Mouse (Mus musculus) hindbrain, embryonic 12.5 days (tissue): Measurements from ENCODE around the gene Ust. TPM values are rescaled to one million over a fixed set of nuclear protein-coding genes. Genes with fewer than 3 reads are reported as not detected.

Experiments
- ATAC-seq: fragments of 200-750 bp; cut with Nextera tagmentation; 2 replicates; pipeline ENCODE4 v1.8.0; 2017; ENCODE audit warnings: moderate TSS enrichment; ENCODE audit not compliant: low FRiP score
- H3K27ac ChIP-seq: fragments of 300-500 bp; sonication (generic); 2 replicates; pipeline ENCODE4 v1.5.1; 2016; ENCODE audit warnings: mild to moderate bottlenecking
- H3K27me3 ChIP-seq: fragments of 300-500 bp; sonication (generic); 2 replicates; pipeline ENCODE4 v1.6.1; 2016; ENCODE audit warnings: mild to moderate bottlenecking
- H3K36me3 ChIP-seq: fragments of 300-500 bp; sonication (generic); 2 replicates; pipeline ENCODE4 v1.6.1; 2016; ENCODE audit warnings: mild to moderate bottlenecking
- H3K4me1 ChIP-seq: fragments of 300-500 bp; sonication (generic); 2 replicates; pipeline ENCODE4 v1.6.1; 2016
- H3K4me2 ChIP-seq: fragments of 300-500 bp; sonication (generic); replicated peaks from 2 replicates; pipeline ENCODE4 v1.6.1; 2016; ENCODE audit warnings: mild to moderate bottlenecking
- H3K4me3 ChIP-seq: fragments of 300-500 bp; sonication (generic); 2 replicates; pipeline ENCODE4 v1.5.1; 2016; ENCODE audit warnings: mild to moderate bottlenecking
- H3K9ac ChIP-seq: fragments of 300-500 bp; sonication (generic); 2 replicates; pipeline ENCODE4 v1.6.1; 2016; ENCODE audit warnings: mild to moderate bottlenecking, moderate library complexity
- H3K9me3 ChIP-seq: fragments of 300-500 bp; sonication (generic); replicated peaks from 2 replicates; pipeline ENCODE4 v1.6.1; 2016; ENCODE audit warnings: mild to moderate bottlenecking
- WGBS: fragments of 180-500 bp; shearing (Covaris S2); methylation state at CpG from one replicate; pipeline ENCODE4 v1.1.7; 2016; 5-methylcytosine and 5-hydroxymethylcytosine counted together
- polyA plus RNA-seq: library from polyadenylated mRNA; unstranded; fragments of >200 nt; fragmentation: Nextera tagmentation; extraction: Ambion mirVana; gene quantifications from 2 replicates; pipeline ENCODE4 v1.2.1, GENCODE M21; 2016

Ust gene
- polyA plus RNA-seq, 1 experiment from 2014 or later = 4.4 TPM

GRCm38 (mm10) chr10:8226650-8227049 lies 292.0 kb downstream of the Ust start:
- no peaks in the 10 kb centered on the region for H3K4me1 ChIP-seq
- H3K4me3 ChIP-seq = no peak overlapping the region
- H3K4me2 ChIP-seq = no peak overlapping the region
- 66% methylated on average over 3 of the region's 3 CpGs for WGBS
- H3K36me3 ChIP-seq = no peaks in the 10 kb centered on the region
- no peaks in the 10 kb centered on the region for H3K9me3 ChIP-seq
- ATAC-seq = no peak
- no peak overlapping the region for H3K9ac ChIP-seq
- H3K27me3 ChIP-seq = no peaks in the 10 kb centered on the region
- no peak overlapping the region for H3K27ac ChIP-seq

GRCm38 (mm10) chr10:8224641-8225040 lies 294.0 kb downstream of the Ust start:
- 83% methylated on average over 2 of the region's 2 CpGs for WGBS
- no peak overlapping the region for H3K4me3 ChIP-seq

GRCm38 (mm10) chr10:8224046-8224445 lies 294.6 kb downstream of the Ust start:
- Histone ChIP-seq H3K9ac (no peak overlapping the region), H3K4me3 (no peak overlapping the region), H3K9me3 (no peaks in the 10 kb centered on the region), H3K36me3 (no peaks in the 10 kb centered on the region), H3K4me1 (no peaks in the 10 kb centered on the region), H3K27me3 (no peaks in the 10 kb centered on the region), H3K4me2 (no peak overlapping the region), H3K27ac (no peak overlapping the region)
- 74% methylated on average over 8 of the region's 8 CpGs for WGBS
- ATAC-seq = no peak

More at GRCm38 (mm10) chr10:8224641-8225040, 294.0 kb downstream of the Ust start:
- no peak for ATAC-seq
- Histone ChIP-seq H3K4me1 (no peaks in the 10 kb centered on the region), H3K36me3 (no peaks in the 10 kb centered on the region), H3K27ac (no peak overlapping the region), H3K27me3 (no peaks in the 10 kb centered on the region), H3K9me3 (no peaks in the 10 kb centered on the region), H3K9ac (no peak overlapping the region), H3K4me2 (no peak overlapping the region)

GRCm38 (mm10) chr10:8216946-8217345 lies 301.7 kb downstream of the Ust start:
- WGBS = 48% methylated on average over 8 of the region's 8 CpGs
- H3K9ac ChIP-seq = no peak overlapping the region
- no peak for ATAC-seq

DNA sequence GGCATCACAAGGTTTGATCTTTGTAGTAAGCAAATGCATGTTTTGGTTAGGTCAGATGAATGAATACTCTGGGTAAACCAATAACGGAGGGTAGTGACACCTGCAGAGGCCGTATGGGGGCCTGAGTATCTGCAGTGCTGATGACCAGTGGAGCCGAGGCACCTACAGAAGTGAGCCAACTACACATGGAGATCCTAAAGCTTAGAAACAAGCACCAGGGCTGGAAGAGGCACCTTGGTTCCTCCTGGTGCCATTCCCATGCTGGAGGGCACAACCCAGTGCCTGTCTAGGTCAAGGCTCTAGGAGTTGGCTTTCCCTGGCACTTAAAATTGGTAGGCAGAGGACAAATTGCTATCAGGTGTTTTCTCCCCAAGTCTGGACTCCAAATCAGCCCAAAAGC lies 303.4 kb downstream of the Ust start:
- H3K4me3 ChIP-seq = no peak overlapping the region
- no peak overlapping the region for H3K4me2 ChIP-seq
- no peak overlapping the region for H3K9ac ChIP-seq
- no peaks in the 10 kb centered on the region for H3K36me3 ChIP-seq
- no peak overlapping the region for H3K27ac ChIP-seq
- ATAC-seq = no peak
- peaks cover 20% of the 10 kb centered on the region for H3K4me1 ChIP-seq
- WGBS = 96% methylated on average over 3 of the region's 3 CpGs
- H3K9me3 ChIP-seq = no peaks in the 10 kb centered on the region
- H3K27me3 ChIP-seq = no peaks in the 10 kb centered on the region

More at GRCm38 (mm10) chr10:8216946-8217345, 301.7 kb downstream of the Ust start:
- Histone ChIP-seq H3K27ac (no peak overlapping the region), H3K4me2 (no peak overlapping the region), H3K27me3 (no peaks in the 10 kb centered on the region), H3K4me3 (no peak overlapping the region), H3K4me1 (peaks cover 12% of the 10 kb centered on the region), H3K36me3 (no peaks in the 10 kb centered on the region), H3K9me3 (no peaks in the 10 kb centered on the region)

GRCm38 (mm10) chr10:8213906-8214421 lies 304.7 kb downstream of the Ust start:
- H3K4me1 ChIP-seq = peaks cover 20% of the 10 kb centered on the region
- peak overlapping the region; percentile 33 for H3K4me2 ChIP-seq
- H3K9me3 ChIP-seq = no peaks in the 10 kb centered on the region
- no peaks in the 10 kb centered on the region for H3K27me3 ChIP-seq
- no peaks in the 10 kb centered on the region for H3K36me3 ChIP-seq
- 0 out of 2 replicates have a peak overlapping the region, but pooled peaks have one; percentile 18 for H3K27ac ChIP-seq
- ATAC-seq = peak; percentile 69
- H3K4me3 ChIP-seq = no peak overlapping the region
- H3K9ac ChIP-seq = no peak overlapping the region
- WGBS = 25% methylated on average over 16 of the region's 16 CpGs

DNA sequence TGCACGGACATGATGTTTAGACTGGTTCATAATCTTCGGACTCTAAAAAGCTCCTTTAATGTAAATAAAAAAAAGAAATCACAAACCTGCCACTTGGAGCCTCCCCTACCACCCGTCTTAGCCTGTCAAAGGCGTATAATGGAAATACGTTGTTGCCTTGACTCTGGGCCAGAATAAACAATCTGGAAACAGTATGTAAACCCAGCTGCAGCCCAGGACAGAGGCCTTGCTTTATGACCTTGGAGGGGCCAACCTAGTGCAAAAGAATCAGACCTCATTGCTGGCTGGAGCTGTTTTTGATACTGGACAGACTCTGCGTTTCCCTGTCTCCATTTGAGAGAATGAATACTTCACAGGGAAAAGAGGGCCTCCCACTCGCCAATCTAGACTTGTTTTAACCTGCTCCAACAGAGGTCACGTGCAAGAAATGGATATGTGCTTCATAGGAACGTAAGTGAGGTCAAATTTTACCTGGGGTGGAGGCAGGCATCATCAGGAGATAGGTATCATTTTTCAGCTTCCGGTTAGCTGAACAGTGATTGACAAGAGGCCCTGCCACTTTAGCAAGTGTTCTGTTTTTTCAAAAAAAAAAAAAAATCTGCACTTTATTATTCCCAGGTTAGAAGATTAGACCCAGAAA lies 305.2 kb downstream of the Ust start:
- Histone ChIP-seq H3K9me3 (no peaks in the 10 kb centered on the region), H3K27ac (0 out of 2 replicates have a peak overlapping the region, but pooled peaks have one; percentile 18), H3K4me3 (no peak overlapping the region), H3K36me3 (no peaks in the 10 kb centered on the region), H3K4me2 (no peak overlapping the region), H3K27me3 (no peaks in the 10 kb centered on the region), H3K4me1 (peaks cover 20% of the 10 kb centered on the region), H3K9ac (no peak overlapping the region)
- no peak for ATAC-seq
- 46% methylated on average over 10 of the region's 10 CpGs for WGBS

- no peaks in the 10 kb centered on the region for H3K9me3 ChIP-seq
- H3K36me3 ChIP-seq = no peaks in the 10 kb centered on the region
- peaks cover 20% of the 10 kb centered on the region for H3K4me1 ChIP-seq
- no peak overlapping the region for H3K27ac ChIP-seq
- no peak overlapping the region for H3K4me3 ChIP-seq
- ATAC-seq = no peak
- no peak overlapping the region for H3K9ac ChIP-seq
- no peak overlapping the region for H3K4me2 ChIP-seq
- WGBS = 76% methylated on average over 11 of the region's 11 CpGs
- no peaks in the 10 kb centered on the region for H3K27me3 ChIP-seq
Observed at GRCm38 (mm10) chr10:8212611-8213226, 305.9 kb downstream of the Ust start.

DNA sequence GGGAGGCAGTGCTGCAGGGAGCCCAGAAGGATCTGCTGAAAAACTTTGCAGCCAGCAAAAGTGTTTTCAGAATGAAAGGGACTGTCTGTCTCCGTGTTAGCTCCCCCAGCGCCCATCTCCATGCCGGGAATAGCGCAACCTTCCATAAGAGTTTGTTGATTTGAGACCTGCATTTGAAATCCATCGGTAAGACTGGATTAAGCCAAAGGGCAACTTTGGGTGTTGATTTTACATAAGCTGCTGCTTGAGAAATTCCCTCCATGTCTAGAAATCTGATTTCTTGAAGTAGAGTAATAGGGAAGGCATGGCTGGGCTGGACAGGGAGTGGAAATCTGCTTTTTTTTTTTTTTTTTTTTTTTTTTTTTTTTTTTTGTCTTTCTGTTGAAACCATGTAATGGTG lies 306.9 kb downstream of the Ust start:
- H3K4me2 ChIP-seq = no peak overlapping the region

DNA sequence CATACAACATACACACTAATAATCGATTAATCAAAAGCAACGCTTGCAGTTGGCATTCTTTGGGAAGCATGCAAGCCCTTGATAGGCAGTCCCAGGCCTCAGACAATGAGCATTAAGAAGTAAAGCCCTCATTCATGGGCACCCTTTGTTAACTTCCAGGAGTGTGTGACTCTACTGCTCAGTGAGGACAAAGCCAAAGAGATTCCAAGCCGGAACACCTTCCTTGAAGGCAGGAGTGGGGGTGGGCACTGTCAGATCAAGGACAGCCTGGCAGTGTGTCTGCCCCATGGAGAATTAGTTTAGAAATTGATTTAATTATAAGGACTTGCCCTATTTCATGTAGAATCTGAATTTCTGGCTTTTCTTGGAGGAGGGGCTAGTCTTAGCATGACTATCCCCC lies 308.3 kb downstream of the Ust start:
- H3K27me3 ChIP-seq = no peaks in the 10 kb centered on the region
- no peak for ATAC-seq
- H3K27ac ChIP-seq = no peak overlapping the region
- no peak overlapping the region for H3K9ac ChIP-seq
- H3K4me1 ChIP-seq = peaks cover 20% of the 10 kb centered on the region
- H3K36me3 ChIP-seq = no peaks in the 10 kb centered on the region
- no peaks in the 10 kb centered on the region for H3K9me3 ChIP-seq
- 39% methylated on average over 3 of the region's 3 CpGs for WGBS
- H3K4me3 ChIP-seq = no peak overlapping the region
- H3K4me2 ChIP-seq = no peak overlapping the region

More for the DNA sequence above, 306.9 kb downstream of the Ust start:
- no peaks in the 10 kb centered on the region for H3K36me3 ChIP-seq
- H3K9me3 ChIP-seq = no peaks in the 10 kb centered on the region
- H3K27ac ChIP-seq = no peak overlapping the region
- no peak overlapping the region for H3K9ac ChIP-seq
- 87% methylated on average over 5 of the region's 5 CpGs for WGBS
- no peak for ATAC-seq
- H3K4me3 ChIP-seq = no peak overlapping the region
- H3K27me3 ChIP-seq = no peaks in the 10 kb centered on the region
- H3K4me1 ChIP-seq = peaks cover 20% of the 10 kb centered on the region

DNA sequence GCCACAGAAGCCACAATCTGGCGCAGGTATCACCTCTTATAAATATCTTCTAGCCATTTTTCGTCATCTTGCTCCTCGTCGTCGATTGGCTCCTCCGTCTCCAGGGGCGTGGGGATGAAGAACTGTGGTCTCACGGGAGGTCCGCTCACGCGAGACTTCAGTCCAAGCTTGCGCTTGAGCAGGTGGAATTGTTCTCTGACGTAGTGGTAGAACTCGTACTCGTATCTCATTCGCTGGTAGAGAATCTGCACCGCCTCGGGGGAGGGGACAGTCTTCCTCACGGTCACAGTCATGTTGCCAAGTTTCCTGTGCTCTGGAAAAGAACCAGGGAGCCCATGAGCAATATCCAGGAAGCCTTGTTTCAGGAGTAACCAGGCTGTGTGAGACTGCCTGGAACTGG lies 311.3 kb downstream of the Ust start:
- H3K4me1 ChIP-seq = peaks cover 8% of the 10 kb centered on the region; the same call in 1 of the 2 replicates
- 94% methylated on average over 19 of the region's 19 CpGs for WGBS
- H3K27me3 ChIP-seq = no peaks in the 10 kb centered on the region
- H3K36me3 ChIP-seq = no peaks in the 10 kb centered on the region
- H3K4me3 ChIP-seq = no peak overlapping the region
- H3K9me3 ChIP-seq = no peaks in the 10 kb centered on the region
- H3K4me2 ChIP-seq = no peak overlapping the region
- ATAC-seq = no peak
- H3K27ac ChIP-seq = no peak overlapping the region
- H3K9ac ChIP-seq = no peak overlapping the region

DNA sequence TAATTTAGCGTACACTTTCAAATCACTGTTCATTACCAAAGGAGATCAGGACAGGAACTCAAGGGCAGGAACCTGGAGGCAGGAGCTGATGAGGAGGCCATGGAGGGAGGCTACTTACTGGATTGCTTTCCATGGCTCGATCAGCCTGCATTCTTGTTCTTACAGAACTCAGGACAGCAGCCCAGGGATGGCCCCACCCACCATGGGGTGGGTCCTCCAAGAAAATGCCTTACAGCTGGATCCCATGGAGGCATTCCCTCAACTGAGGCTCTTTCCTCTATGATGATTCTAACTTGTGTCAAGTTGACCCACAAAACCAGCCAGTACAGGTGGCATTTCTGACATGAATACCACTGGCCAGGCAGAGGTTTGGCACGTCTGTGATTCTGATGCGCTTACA lies 314.9 kb downstream of the Ust start:
- H3K4me3 ChIP-seq = no peak overlapping the region
- no peaks in the 10 kb centered on the region for H3K9me3 ChIP-seq
- H3K4me1 ChIP-seq = no peaks in the 10 kb centered on the region
- H3K27ac ChIP-seq = no peak overlapping the region
- no peak for ATAC-seq
- WGBS = 86% methylated on average over 4 of the region's 4 CpGs
- H3K36me3 ChIP-seq = no peaks in the 10 kb centered on the region
- H3K4me2 ChIP-seq = no peak overlapping the region
- H3K9ac ChIP-seq = no peak overlapping the region
- H3K27me3 ChIP-seq = no peaks in the 10 kb centered on the region

DNA sequence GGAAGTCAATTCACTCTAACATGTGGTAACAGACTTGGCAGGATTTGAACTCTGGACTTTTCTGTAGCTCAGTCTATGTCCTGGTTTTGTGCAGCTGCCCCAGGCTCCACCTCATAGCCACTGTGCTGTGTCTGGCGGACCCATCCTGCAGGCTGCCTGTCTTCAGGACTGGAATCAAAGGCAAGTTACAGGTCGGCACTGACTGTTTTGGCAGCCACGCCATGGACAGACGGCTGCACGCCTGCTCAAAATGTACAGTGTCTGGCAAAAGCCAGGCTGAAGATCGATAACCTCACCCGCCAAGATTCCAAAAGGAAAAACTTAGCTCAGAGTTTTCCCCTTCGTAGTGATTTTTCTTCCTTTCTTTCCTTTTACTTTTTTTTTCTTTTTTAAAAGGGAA lies 318.8 kb downstream of the Ust start:
- Histone ChIP-seq H3K9ac (no peak overlapping the region), H3K9me3 (no peaks in the 10 kb centered on the region), H3K27me3 (no peaks in the 10 kb centered on the region), H3K4me3 (no peak overlapping the region), H3K27ac (no peak overlapping the region), H3K4me1 (peaks cover 5% of the 10 kb centered on the region; the same call in 1 of the 2 replicates), H3K36me3 (no peaks in the 10 kb centered on the region), H3K4me2 (no peak overlapping the region)
- 88% methylated on average over 8 of the region's 8 CpGs for WGBS
- ATAC-seq = no peak
